Mouse (Mus musculus) intestine, embryonic 14.5 days (tissue): Measurements from ENCODE around the gene Bbip1. TPM values are rescaled to one million over a fixed set of nuclear protein-coding genes. Genes with fewer than 3 reads are reported as not detected.

Source experiments
- ATAC-seq: fragments of 200-750 bp; cut with Nextera tagmentation; replicated peaks from 2 replicates; pipeline ENCODE4 v1.8.0; 2017; ENCODE audit warnings: low read depth, moderate number of reproducible peaks, moderate TSS enrichment, moderate library complexity; ENCODE audit not compliant: low FRiP score, low TSS enrichment
- DNase-seq: peaks from one replicate; pipeline ENCODE4 v3.0.0-alpha.2; 2018; ENCODE audit warnings: low spot score
- H3K27ac ChIP-seq: fragments of 300-500 bp; sonication (generic); 2 replicates; pipeline ENCODE4 v1.5.1; 2014; ENCODE audit warnings: low read depth, mild to moderate bottlenecking, control low read depth
- H3K27me3 ChIP-seq: fragments of 300-500 bp; sonication (generic); replicated peaks from 2 replicates; pipeline ENCODE4 v1.6.1; 2014; ENCODE audit warnings: low read length, control low read depth; ENCODE audit not compliant: control insufficient read depth, insufficient read depth
- H3K36me3 ChIP-seq: fragments of 300-500 bp; sonication (generic); 2 replicates; pipeline ENCODE4 v1.6.1; 2014; ENCODE audit warnings: low read length, control low read depth; ENCODE audit not compliant: control insufficient read depth, insufficient read depth
- H3K4me1 ChIP-seq: fragments of 300-500 bp; sonication (generic); replicated peaks from 2 replicates; pipeline ENCODE4 v1.6.1; 2014; ENCODE audit warnings: low read length, control low read depth, mixed read lengths; ENCODE audit not compliant: control insufficient read depth, insufficient read depth
- H3K4me2 ChIP-seq: fragments of 300-500 bp; sonication (generic); 2 replicates; pipeline ENCODE4 v1.6.1; 2014; ENCODE audit warnings: low read length
- H3K4me3 ChIP-seq: fragments of 300-500 bp; sonication (generic); 2 replicates; pipeline ENCODE4 v1.5.1; 2014; ENCODE audit warnings: low read depth, low read length, control low read depth, mixed read lengths
- H3K9ac ChIP-seq: fragments of 300-500 bp; sonication (generic); 2 replicates; pipeline ENCODE4 v1.6.1; 2014; ENCODE audit warnings: mild to moderate bottlenecking, low read length
- H3K9me3 ChIP-seq: fragments of 300-500 bp; sonication (generic); 2 replicates; pipeline ENCODE4 v1.6.1; 2016; ENCODE audit warnings: low read length, control low read depth; ENCODE audit not compliant: control insufficient read depth
- WGBS: fragments of 180-500 bp; shearing (Covaris S2); extraction: QIAGEN DNeasy Blood & Tissue Kit; methylation state at CpG from one replicate; pipeline ENCODE4 v1.1.7; 2014; 5-methylcytosine and 5-hydroxymethylcytosine counted together
- polyA plus RNA-seq: library from polyadenylated mRNA; unstranded; fragments of >200 nt; fragmentation: Nextera tagmentation; extraction: Ambion mirVana; gene quantifications from 2 replicates; pipeline ENCODE4 v1.2.1, GENCODE M21; 2014

The Bbip1 gene
- polyA plus RNA-seq, 1 experiment from 2014 or later, result 89.9 TPM

DNA sequence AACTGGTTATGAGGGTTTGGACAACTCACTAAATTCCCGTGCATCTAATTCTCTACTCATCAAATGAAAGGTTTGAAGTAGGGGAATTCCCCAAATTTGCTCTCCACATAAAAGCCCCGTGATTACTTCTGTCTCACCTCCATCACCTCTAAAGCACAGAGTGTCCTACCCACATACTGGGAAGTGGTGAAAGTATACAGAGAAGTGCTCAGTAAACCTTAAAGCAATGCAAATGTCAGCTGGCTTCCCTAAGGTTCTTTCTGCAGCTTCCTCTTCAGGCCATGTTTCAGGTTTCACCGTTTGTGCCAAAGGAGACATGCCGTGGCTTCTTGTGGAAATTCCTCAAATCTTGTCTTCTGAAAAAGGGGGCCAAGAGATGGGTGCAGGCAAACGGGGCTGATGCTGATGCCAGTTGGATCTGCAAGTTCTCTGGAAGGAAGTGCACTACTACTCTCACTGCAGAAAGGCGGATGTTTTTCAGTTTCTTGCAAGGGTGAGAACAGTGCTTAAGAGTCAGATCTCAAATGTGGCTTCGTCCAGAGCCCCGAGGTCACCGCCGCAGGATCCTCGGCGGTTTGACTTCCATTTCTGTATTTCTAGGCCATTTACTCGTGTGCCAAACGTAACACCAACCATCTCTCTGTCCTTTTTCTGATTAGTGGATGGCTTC, 44.4 kb downstream of the Bbip1 start:
- no peak overlapping the region for H3K4me3 ChIP-seq
- WGBS, result 83% methylated on average over 14 of the region's 14 CpGs
- H3K27me3 ChIP-seq, result no peaks in the 10 kb centered on the region
- H3K27ac ChIP-seq, result no peak overlapping the region
- no peaks in the 10 kb centered on the region for H3K9me3 ChIP-seq
- H3K4me2 ChIP-seq, result no peak overlapping the region
- peaks cover 14% of the 10 kb centered on the region for H3K4me1 ChIP-seq
- DNase-seq (no peak), ATAC-seq (no peak)
- no peak overlapping the region for H3K9ac ChIP-seq
- no peaks in the 10 kb centered on the region for H3K36me3 ChIP-seq

DNA sequence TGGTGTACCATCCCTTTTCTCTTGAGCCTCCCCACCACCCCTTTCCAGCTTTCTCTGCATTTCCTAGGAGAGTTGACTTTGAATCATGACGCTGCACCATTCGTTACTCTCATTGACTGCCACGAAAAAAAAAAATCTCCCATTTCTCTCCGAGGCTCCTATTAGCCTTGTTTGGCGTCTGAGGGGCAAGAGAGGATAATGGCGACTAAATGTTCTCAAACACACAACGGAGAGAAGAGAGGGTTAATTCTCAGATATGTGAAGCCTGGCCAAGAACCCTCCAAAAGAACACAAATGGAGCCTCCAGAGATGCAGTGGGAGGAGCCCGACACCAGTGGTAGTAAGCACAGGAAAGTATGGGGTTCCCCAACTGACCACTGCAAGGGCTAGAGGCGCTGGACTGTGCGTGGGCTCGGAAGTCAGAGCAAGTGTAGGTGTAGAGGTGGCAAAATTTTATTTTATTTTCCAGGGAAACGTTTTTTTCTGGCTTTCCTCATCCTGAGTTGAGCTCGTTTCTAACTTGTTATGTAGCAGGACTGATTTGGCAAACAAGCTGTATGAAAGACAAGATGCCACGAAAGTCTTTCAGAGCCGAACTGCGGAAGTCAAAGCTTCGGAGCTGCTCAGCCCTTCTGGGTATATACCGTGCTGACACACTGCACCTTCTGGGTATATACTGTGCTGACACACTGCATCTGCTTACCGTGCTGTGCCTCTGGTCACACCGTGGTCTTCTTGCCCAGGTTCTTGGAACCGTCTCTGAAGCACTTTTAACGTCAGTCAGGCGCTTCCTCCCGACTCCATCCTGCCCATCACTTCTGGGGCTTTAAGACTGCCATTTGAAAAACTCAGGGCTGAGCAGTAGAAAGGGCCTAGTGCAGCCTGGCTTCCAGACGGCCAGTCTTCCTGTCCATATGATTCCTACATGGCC, 45.2 kb downstream of the Bbip1 start:
- no peaks in the 10 kb centered on the region for H3K27me3 ChIP-seq
- no peak for DNase-seq
- H3K27ac ChIP-seq, result no peak overlapping the region
- no peak for ATAC-seq
- 81% methylated on average over 25 of the region's 25 CpGs for WGBS
- H3K4me3 ChIP-seq, result no peak overlapping the region
- H3K9me3 ChIP-seq, result no peaks in the 10 kb centered on the region
- no peak overlapping the region for H3K9ac ChIP-seq
- no peak overlapping the region for H3K4me2 ChIP-seq
- H3K4me1 ChIP-seq, result peaks cover 8% of the 10 kb centered on the region
- H3K36me3 ChIP-seq, result no peaks in the 10 kb centered on the region

DNA sequence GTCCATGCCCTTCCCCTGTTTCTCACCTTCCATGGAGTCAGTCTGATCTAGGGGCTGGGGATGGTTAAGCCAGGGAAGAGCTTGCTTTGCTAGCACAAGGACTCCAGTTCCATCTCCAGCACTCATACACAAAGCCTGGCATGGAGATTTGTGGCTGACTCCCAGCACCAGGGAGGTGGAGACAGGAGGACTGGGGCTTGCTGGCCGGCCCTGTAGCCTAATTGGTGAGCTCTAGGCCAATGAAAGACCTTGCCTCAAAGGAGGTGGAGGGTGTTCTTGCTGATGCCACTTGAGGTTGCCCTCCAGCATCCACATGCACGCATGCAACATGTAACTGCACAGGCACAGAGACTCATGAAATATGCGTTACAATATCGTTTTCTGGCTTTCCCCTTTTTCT, 45.9 kb downstream of the Bbip1 start:
- no peaks in the 10 kb centered on the region for H3K27me3 ChIP-seq
- 68% methylated on average over 4 of the region's 4 CpGs for WGBS
- H3K27ac ChIP-seq, result no peak overlapping the region
- peaks cover 15% of the 10 kb centered on the region for H3K4me1 ChIP-seq
- no peak for DNase-seq
- no peaks in the 10 kb centered on the region for H3K36me3 ChIP-seq
- H3K9me3 ChIP-seq, result no peaks in the 10 kb centered on the region
- H3K4me2 ChIP-seq, result no peak overlapping the region
- H3K9ac ChIP-seq, result no peak overlapping the region
- no peak overlapping the region for H3K4me3 ChIP-seq
- no peak for ATAC-seq

DNA sequence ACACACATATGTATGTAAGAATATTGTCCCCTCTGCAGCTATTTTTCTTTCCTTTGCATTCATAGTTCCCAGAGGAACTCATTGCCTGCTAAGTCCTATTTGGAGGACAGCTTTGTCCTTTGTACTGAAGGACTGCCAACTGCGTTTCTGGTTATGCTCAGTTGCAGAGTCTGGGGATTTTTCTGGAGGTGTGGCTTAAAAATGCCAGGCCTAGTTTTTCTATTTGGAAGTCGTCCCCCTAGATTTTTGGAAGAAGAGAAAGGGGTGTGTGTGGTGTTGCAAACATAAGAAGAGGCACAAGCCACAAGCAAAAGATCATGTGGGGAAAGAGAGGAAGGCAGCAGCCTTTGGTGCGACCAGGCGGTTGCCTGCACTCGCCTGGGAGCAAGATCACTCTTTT, 46.4 kb downstream of the Bbip1 start:
- 70% methylated on average over 5 of the region's 5 CpGs for WGBS
- no peak for DNase-seq

DNA sequence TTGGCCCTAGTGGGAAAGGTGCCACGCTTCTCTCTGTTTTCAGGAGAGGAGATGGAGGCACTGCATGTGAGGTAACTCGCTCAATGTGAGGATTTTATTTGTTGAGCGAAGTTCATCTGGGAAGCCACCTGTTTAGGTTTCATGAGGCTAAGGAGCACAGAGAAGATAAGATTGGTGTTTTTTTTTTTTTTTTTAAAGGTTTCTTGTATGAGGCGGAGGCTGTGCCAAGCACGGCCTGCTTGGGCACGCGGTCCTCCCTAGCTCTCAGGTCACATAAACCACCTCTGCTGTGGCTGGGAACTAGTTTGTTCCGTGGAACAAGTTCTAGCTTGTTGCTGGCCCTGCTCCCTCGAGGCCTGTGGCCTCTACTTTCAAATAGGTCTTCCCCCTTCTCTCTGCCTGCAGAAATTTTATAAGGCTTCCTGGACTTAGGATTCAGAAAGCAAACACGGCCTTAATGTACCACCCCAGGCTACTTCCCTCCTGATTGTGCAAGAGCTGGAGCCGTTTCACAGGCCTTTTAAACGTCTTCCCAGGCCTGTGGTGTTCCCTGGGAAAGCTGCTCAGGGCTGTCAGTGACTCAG, 49.8 kb downstream of the Bbip1 start:
- ATAC-seq (no peak), DNase-seq (no peak)
- H3K4me1 ChIP-seq, result peaks cover 29% of the 10 kb centered on the region
- H3K27ac ChIP-seq, result peak overlapping the region; percentile 34
- no peaks in the 10 kb centered on the region for H3K9me3 ChIP-seq
- H3K4me2 ChIP-seq, result no peak overlapping the region
- H3K27me3 ChIP-seq, result no peaks in the 10 kb centered on the region
- no peak overlapping the region for H3K4me3 ChIP-seq
- WGBS, result 69% methylated on average over 12 of the region's 12 CpGs
- H3K36me3 ChIP-seq, result no peaks in the 10 kb centered on the region
- no peak overlapping the region for H3K9ac ChIP-seq

More for the DNA sequence above, 46.4 kb downstream of the Bbip1 start:
- no peak overlapping the region for H3K4me2 ChIP-seq
- H3K4me1 ChIP-seq, result peaks cover 16% of the 10 kb centered on the region
- H3K9ac ChIP-seq, result no peak overlapping the region
- no peak overlapping the region for H3K27ac ChIP-seq
- H3K4me3 ChIP-seq, result no peak overlapping the region
- H3K36me3 ChIP-seq, result no peaks in the 10 kb centered on the region
- no peaks in the 10 kb centered on the region for H3K9me3 ChIP-seq
- no peaks in the 10 kb centered on the region for H3K27me3 ChIP-seq
- ATAC-seq, result no peak

DNA sequence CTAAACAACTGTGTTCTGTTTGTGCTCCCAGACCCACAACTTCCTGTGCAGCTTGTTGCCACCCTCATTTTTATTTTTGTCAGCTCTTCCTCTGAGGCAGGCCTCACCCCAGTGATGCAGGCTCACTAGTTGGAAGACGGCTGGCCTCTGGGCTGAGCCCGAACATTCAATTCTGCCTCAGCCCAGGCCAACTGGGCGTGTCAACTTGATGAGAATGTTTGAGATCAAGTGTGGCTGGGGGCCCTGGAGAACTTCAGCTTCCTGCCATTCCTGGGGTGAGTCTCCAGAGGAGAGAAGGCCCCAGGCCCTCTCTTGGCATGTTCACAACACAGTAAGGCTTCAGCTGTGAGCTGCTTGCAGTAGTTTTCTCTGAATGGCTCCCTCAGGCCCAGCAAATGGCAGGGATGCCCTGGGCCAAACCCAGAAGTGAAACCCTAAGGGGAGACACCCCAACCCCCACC, 50.7 kb downstream of the Bbip1 start:
- ATAC-seq, result no peak
- H3K4me2 ChIP-seq, result no peak overlapping the region

DNA sequence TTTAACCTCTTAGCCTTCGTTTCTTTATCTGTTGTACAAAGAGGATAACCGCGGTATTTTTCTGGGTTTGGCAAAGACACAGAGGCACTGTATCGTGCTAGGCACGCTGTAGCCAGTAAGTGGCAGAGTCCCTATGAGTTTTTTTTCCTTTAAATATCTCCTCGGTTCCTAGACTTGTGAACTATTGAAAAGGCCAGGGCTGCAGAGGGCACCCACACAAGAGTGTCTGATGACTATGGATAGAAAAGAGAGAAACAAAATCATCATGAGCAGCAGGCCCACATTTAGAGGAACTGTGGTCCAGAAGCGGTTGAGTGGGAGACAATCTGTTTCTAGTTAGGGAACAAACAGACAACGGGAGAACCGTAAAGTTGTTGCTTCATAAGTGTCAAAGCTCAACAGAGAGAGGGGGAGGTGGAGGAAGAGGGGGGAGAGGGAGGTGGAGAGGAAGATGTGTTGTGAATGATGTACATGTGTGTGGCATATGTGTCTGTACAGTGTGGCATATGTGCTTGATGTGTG, 51.5 kb downstream of the Bbip1 start:
- Histone ChIP-seq H3K9me3 (no peaks in the 10 kb centered on the region), H3K9ac (no peak overlapping the region), H3K4me1 (peaks cover 29% of the 10 kb centered on the region), H3K27me3 (no peaks in the 10 kb centered on the region), H3K36me3 (no peaks in the 10 kb centered on the region), H3K4me2 (no peak overlapping the region), H3K4me3 (no peak overlapping the region), H3K27ac (peak overlapping the region; percentile 80; the same call in 1 of the 2 replicates)
- DNase-seq (no peak), ATAC-seq (no peak)
- 66% methylated on average over 9 of the region's 9 CpGs for WGBS

More for the DNA sequence above, 50.7 kb downstream of the Bbip1 start:
- DNase-seq, result no peak
- H3K4me3 ChIP-seq, result no peak overlapping the region
- H3K27ac ChIP-seq, result peak overlapping the region; percentile 24; the same call in 1 of the 2 replicates
- H3K27me3 ChIP-seq, result no peaks in the 10 kb centered on the region
- WGBS, result 40% methylated on average over 3 of the region's 3 CpGs
- H3K9ac ChIP-seq, result no peak overlapping the region
- H3K9me3 ChIP-seq, result no peaks in the 10 kb centered on the region
- H3K36me3 ChIP-seq, result no peaks in the 10 kb centered on the region
- peaks cover 29% of the 10 kb centered on the region for H3K4me1 ChIP-seq

DNA sequence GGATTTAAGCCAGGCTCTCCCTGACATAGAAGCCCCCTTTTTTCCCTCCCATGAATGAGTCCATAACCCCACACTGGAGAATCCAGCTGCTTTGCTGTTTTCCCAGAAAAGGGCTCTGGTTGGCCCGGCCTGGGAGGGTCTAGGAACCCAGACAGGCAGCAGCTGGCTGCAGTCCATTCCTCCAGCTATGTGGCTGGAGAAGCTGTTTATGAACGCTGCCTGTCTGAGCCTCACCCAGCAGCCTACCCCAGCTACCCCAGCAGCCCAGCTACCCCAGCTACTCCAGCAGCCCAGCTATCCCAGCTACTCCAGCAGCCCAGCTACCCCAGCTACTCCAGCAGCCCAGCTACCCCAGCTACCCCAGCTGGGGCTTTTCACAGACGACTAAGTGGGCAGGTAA, 52.4 kb downstream of the Bbip1 start, which contains the start of gene Pdcd4:
Pdcd4 (plus strand) TSS at position 171 of the 400 bp plus-strand sequence.
- no peaks in the 10 kb centered on the region for H3K36me3 ChIP-seq
- peak; percentile 52; the same call in 1 of the 2 replicates for ATAC-seq
- no peak for DNase-seq
- peaks cover 29% of the 10 kb centered on the region for H3K4me1 ChIP-seq
- H3K27ac ChIP-seq, result peak within 1 kb of the TSS; percentile 80
- no peaks in the 10 kb centered on the region for H3K9me3 ChIP-seq
- H3K4me3 ChIP-seq, result no peak within 1 kb of the TSS
- H3K27me3 ChIP-seq, result no peaks in the 10 kb centered on the region
- H3K4me2 ChIP-seq, result 0 out of 2 replicates have a peak within 1 kb of the TSS, but pooled peaks have one; percentile 4
- WGBS, result 28% methylated on average over 3 of the region's 3 CpGs
- H3K9ac ChIP-seq, result no peak within 1 kb of the TSS
